Mouse (Mus musculus) CD4-positive naive resting alpha-beta T cell, adult 57 days (primary cell): ENCODE data around the gene Prelid3b. TPM values are rescaled to one million over a fixed set of nuclear protein-coding genes. Genes with fewer than 3 reads are reported as not detected.

ENCODE experiments used
- total RNA-seq: library from RNA; stranded (reverse); gene quantifications from one replicate; pipeline ENCODE4 v1.2.4, GENCODE M21; 2023

The Prelid3b gene
- 56.8 TPM for total RNA-seq

DNA sequence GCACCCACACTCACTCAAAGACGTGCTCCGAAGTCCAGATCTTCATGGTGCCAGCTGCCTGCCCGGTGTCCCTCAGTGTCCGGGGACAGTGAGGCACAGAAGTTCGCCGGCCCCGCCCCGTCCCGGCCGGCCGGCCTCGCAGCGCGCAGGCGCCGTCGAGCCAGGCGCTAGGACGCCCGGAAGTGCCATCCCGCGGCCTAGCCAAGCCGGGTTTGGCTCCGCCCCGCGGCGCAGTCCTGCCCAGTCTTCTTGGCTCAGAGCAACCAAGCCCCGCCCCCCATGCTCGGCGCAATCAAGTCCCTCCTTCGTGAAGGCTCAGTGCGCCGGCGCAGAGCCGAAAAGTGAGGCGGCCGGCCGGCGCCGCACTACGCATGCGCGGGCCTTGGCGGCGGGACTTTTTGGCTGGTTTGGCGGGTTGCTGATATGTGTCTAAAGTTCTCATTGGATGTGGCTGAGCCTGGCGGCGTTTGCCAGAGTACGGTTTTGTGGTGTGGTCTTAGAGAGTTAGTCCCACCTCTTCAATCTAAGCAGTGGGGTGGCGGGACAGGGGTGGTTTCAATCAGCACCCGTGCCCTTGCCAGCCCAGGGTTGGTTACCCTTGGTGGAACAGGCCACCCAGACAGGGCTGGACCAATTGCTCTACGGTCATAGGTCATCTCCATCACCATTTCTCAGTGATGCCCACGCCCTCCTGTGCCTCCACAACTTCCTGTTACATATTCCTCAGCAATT lies at the start of gene Prelid3b:
Gene Prelid3b (minus strand): TSS at position 264 of the 732 bp plus-strand sequence.

DNA sequence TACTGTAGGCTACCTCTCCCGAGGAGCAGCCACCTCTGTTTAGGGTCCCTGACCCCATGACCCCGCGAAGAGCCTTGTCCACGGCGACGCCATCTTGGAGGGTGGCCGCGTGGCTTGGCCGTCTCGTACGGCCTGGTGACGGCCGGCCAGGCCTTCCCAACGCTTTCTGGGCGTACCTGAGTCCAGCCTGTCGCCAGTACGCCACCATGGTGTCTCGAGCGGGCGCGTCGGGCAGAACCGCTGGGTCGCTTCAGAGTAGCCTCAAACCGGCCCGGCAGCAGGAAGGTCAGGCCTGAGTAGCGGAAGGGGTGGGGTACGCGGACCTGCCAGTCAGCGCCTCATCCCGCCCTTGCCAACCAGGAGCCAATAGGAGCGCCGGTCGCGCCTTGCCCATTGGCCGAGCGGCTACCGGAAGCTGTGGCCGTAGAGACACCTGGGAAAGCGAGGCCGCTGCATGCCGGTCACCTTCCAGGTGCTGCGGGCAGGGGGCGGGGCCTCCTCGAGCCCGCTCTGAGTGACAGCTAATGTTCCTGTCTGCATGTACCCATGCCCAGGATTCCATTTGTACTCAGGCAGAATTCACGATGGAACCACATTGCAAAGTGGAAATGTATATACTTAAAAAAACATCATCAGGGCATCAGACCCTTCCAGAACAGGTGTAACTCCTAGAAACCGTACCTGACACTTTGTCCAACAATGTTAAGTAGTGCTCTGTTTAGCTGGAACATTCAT lies 8.9 kb downstream of the Prelid3b start, which contains the start of gene Atp5e:
Gene Atp5e (minus strand): TSS at position 317 of the 735 bp plus-strand sequence.

DNA sequence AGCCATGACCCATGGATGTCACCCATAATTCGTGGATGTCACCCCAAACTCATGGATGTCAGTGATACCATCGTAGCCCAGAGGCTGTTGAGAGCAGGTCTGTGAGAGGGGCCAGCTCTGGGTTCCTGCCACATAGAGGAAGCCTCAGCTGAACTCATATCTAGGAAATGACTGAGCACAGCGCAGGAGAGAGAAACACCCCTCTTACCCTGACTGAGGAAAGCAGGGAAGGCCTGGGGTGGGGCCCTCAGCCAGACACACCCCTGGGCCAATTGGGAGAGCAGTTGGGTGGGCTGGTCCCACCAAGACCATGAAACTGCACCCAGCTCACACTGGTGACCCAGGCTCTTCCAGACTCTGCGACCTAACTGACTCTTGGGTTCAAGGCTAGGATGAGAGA lies 22.5 kb downstream of the Prelid3b start, which contains the start of gene Tubb1:
Gene Tubb1 (plus strand): TSS at position 343 of the 400 bp plus-strand sequence.

DNA sequence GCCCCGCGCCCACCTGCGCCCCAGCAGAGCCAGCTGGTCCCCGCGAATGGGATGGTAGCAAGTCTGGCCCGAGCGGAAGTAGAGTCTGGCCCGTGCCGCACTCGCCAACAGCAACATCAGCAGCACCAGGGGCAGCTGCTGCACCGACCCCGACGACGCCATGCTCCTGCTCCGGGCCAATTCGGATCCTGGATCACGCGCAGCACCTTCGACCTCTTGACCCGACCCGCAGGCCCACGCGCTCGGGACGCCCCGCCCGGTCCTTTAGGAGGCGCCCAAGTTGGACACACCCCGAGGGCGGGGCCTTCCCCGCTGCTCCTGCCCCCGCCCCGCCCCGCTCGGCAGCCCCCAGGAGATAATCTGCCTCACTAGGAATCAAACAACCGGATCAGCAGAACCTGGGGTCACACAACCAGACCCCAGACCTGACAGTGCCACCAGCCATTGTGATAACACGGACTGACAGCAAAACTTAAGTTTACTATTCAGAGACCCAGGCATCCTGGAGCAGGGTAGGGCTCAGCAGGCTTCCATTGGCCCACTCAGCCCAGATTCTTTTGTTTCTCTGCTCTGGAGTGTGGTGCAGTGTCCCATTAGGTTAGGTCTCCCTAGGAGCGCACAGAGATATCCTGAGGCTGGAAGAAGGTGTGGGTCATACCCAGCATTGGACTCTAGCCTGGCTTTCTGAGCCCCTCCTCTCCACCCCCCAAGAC lies 34.0 kb downstream of the Prelid3b start, which contains the start of gene Ctsz:
Gene Ctsz (minus strand): TSS at position 303 of the 713 bp plus-strand sequence.

DNA sequence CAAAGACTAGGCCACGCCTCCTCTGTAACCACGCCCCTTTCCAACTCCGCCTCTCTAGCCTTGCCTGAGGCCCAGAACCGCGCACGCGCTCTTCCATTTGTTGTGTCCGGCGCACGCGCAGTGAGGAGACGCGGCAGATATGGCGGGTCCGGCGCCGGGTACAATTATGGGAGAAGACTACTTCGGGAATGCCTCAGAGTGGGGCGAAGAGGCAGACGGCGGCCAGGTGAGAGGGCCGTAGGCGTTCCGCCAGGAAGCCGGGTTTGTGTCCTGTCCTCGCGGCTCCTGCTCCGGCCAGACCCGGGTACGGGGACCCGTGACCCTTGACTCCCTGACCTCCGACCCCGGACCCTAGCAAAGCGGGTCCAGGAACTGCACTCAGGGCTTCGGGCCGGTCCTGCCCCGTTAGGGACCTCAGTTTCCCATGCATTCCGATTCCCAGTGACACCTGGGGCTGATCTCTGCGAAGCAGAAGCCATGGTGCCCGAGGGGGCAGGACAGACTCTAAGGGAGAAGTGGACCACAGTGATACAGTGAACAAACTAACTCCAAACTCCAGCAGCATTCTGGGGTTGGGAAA lies 57.1 kb downstream of the Prelid3b start, which contains the start of gene Nelfcd:
Gene Nelfcd (plus strand): TSS at position 74 of the 580 bp plus-strand sequence.

Other genes with a start within 250 kb of the Prelid3b start
- gene Gnas, start 188.8 kb downstream of the Prelid3b start, total RNA-seq, result 357 TPM
- gene Gm20721, start 126.4 kb downstream of the Prelid3b start, total RNA-seq, result not detected
- gene Nelfcd, start 57.3 kb downstream of the Prelid3b start, total RNA-seq, result 47.6 TPM
- 40.5 TPM for gene Ctsz, start 34.0 kb downstream of the Prelid3b start, total RNA-seq
- 2.1 TPM for gene Tubb1, start 22.4 kb downstream of the Prelid3b start, total RNA-seq
- gene Atp5e, start 9.0 kb downstream of the Prelid3b start, total RNA-seq, result 205 TPM
- gene Zfp831, start 170.5 kb upstream of the Prelid3b start, total RNA-seq, result 42.9 TPM